Mouse (Mus musculus) T-cell, adult 66 days (primary cell): ENCODE data around the gene Gm20767. TPM values are rescaled to one million over a fixed set of nuclear protein-coding genes. Genes with fewer than 3 reads are reported as not detected.

Experiments used
- total RNA-seq, 2 experiments: library from RNA; stranded (reverse); gene quantifications; 3 replicates in 1 of 2; 4 replicates in 1 of 2; pipeline ENCODE4 v1.2.4; 2023

Gm20767 gene
- total RNA-seq = not detected

GRCm38 (mm10) chr13:120139946-120140345 lies at the start of gene Gm20767:
TSS of gene Gm20767 (plus strand) at chr13:120140246.

GRCm38 (mm10) chr13:120172133-120172532 lies 32.1 kb downstream of the Gm20767 start, which contains the start of gene Gm21818:
TSS of gene Gm21818 (plus strand) at chr13:120172433.

Other genes starting within 250 kb of the Gm20767 start
- not detected for gene Tcstv1, start 245.5 kb upstream of the Gm20767 start, total RNA-seq
- not detected for gene Gm21761, start 211.0 kb upstream of the Gm20767 start, total RNA-seq
- gene B020031M17Rik, start 189.4 kb upstream of the Gm20767 start, total RNA-seq = not detected
- not detected for gene Gm36079, start 113.2 kb upstream of the Gm20767 start, total RNA-seq
- under 1 TPM in 1 of 2 experiments, not detected in 1; 0.26 TPM for gene Gm21188, start 88.1 kb upstream of the Gm20767 start, total RNA-seq
- gene Gm21818, start 32.2 kb downstream of the Gm20767 start, total RNA-seq = not detected
- gene Gm21762, start 75.7 kb downstream of the Gm20767 start, total RNA-seq = 1 to 10 TPM in 1 of 2 experiments, not detected in 1; 4.1 TPM
- not detected for gene Gm21731, start 98.9 kb downstream of the Gm20767 start, total RNA-seq
- not detected for gene AF067061, start 122.9 kb downstream of the Gm20767 start, total RNA-seq
- gene BC147527, start 160.1 kb downstream of the Gm20767 start, total RNA-seq = 1 to 10 TPM; 7.7 to 7.8 TPM
- gene Tcstv3, start 176.6 kb downstream of the Gm20767 start, total RNA-seq = not detected